Mouse (Mus musculus) MN1 (cell line): Measurements from ENCODE around the gene Il6st.

Experiments used
- DNase-seq: peaks from one replicate; pipeline ENCODE4 v3.0.0-alpha.2; 2016; ENCODE audit warnings: low spot score

Il6st gene

DNA sequence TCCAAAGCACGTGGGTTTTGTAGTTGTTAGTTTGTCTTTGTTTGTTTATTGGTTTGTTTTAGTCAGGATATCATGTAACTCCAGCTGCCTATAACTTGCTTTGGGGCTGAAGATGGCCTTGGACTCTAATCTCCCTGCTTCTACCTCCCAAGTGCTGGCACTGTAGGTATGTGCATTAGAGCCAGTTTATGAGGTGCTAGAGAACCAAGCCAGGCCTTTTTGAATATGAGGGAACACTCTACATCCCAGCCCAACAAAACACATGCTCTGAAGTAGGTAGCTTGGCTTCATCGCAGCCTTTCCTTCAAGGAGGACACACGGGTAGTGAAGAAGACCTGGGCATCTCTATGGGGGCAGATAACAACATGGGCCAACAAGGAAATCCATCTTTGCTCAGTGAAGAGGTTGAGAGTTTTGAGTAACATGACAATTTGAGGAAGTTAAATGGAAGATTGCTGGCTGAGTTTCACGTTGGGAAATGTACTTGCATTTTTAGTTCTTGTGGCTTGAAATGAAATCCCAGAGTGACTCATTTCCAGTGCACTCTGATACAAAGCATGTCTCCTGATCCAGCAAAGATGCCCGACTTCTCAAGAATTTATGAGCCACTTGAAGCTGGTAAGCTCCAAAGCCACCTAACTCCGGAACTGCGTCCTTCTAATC lies 20.9 kb upstream of the Il6st start:
- no peak for DNase-seq

DNA sequence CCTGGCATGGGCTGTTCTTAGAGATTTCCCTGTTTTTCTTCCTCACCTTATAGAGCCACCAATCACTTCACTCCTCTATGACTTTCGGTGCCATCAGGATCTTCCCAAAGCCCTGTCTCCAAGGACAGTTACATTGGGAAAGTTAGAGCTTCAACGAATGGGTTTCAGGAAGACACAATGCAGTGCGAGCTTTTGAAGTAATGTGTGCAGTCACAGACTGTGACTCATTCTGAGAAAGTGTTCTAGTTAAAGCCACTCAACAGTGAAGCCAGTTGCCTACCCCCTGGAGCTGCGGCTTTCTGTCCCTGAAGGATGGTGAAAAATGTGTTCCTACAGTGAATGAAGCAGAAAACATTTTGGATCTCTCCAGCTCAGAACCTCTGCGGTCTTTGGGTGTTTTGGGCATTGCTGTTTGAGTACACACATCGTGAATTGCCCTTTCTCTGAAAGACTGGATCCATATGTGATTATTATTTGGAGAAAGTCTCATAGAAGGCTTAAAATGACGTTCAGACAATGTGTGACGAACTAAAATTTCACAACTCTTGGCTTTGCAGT lies 16.7 kb upstream of the Il6st start:
- DNase-seq = no peak

DNA sequence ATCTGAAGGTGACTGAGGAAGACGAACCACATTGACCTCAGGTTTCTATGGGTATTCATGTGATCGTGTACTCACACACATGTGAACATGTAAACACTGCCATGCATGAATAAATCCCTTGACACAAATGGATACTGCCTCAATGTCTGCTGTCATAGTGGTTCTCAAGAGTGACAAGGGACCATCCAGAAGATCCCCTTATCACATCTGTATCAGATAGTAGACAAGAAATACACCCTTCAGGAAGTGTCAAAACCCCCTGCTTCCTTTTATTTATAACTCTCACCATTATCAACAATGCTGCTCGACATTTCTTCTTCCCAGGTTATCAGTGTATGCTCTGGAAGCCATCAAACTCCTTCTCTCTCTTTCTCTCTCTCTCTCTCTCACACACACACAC lies 13.7 kb upstream of the Il6st start:
- no peak for DNase-seq

DNA sequence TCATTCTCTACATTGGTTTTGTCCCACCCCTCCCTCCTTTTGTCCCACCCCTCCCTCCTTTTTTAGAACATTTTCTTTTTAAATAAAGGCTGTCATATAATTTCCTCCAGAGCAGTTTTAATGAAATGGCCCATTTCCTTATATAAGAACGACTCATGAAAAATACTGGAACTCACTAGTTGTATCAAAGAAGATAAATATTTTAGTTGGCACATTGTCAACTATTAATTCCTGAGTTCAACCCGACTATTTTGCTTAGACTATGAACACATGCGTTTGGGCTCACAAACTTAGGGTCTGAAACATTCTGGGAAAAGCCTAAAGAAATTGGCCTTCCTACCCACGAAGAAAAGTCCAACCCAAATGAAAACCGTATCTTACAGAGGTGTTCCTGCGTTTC lies 6.5 kb upstream of the Il6st start:
- DNase-seq = no peak

DNA sequence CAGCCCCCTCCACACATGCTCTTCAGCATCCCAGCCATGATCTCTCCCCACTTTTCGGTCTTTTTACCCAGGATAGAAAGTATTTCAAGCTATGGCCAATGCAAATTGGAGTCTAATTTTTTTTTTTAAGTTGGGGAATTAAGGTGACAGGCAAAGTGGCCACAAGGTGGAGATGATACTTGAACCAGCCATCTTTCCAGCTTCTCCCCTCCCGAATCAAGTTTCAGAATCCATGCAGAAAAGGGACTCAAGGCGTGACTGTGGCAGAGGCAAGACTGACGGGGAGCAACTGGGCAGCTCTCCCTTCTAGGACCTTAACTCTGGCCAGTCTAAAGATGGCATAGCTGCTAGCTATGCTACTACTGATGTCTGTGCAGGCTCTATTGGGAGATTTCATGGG lies 5.9 kb upstream of the Il6st start:
- no peak for DNase-seq

DNA sequence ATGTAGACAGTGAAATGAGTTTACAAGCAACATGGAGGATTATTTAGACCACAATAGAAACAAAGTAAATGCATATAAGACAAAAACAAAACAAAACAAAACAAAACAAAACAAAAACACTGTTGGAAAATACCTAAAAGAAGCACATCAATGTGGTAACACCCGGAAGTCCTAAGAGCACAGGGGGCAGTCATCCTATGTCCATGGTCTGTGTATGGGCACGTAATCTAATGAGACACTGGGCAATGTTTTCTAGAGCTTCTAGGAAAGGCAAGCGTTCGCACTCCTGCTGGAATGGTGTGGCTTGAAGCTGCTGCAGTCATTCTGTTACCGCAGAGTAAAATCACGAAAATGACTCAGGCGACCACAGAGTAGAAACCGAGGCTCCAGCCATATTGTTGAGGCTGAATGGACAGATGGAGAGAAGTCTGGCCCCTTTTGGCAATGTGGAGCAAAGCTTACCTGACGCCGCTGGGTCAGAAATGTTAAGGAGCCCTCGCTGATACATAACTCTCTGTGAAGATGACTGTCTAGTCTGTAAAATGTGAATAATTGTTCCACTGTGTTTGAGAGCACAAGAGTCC lies 5.3 kb upstream of the Il6st start:
- DNase-seq = no peak

DNA sequence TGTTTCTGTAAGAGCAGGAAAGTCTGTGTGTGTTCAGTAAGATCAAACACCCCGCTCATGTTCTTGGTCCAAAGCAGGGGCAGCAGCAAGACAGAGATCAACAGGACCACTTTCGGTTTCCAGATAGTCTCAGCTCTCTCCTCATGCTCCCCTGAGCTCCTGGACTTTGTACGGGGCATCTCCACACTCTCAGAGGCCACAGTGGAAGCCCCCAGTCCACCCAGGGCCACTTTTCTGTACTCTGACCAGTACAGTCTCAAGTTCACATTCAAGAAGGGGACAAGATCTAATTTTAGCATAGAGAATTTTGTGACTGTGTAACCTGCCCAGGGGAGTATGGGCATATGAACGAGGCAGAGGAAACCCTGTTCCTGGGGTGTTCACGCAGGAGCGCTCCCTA lies 3.9 kb upstream of the Il6st start:
- no peak for DNase-seq

DNA sequence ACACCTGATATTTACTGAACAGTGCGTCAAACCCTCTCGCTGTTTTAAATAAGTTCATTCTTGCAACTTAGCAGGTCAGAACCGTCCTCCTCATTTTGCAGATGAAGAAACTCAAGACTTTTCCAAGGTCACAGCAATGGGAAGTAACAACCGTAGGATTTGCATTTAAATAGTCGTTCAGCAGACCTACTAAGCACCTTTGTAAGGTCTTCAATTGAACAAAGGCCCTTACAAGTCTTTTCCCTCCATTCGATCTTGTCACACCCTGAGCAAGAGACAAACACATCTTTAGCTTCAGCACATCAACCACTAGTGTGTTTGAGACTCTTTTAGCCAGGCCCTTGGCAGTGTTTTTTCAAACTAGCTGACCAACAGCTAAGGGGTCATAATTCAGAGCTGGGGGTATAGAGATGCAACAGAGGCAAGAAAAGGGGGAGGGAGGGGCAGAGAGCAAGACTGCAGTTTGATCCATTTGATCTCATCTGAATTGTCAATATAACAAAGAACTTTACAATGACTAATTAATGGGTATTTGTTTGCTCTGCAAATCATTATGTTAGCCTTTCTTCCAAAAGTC lies 1.4 kb upstream of the Il6st start:
- no peak for DNase-seq

DNA sequence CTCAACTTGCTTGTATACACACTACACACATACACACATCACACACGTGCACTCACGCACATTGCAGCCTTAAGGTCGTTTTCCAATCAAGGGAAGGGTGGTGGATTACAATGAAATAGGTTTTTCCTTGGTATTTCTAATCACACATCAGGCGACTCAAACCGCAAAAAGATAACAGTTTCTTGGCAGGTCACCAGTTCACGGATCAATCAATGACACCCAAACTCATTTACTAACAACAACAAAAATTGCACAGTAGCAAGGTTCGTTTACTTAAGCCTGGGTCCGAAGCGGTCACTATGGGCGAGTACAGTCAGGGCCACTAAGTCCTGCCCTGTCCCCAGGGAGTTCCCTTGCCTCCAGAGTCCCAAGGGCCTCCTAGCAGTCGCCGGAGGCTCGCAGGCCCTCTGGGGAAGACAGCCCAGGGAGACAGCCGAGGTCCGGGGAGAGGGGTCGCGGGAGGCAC lies 500 bp upstream of the Il6st start:
- peak; percentile 84 for DNase-seq

DNA sequence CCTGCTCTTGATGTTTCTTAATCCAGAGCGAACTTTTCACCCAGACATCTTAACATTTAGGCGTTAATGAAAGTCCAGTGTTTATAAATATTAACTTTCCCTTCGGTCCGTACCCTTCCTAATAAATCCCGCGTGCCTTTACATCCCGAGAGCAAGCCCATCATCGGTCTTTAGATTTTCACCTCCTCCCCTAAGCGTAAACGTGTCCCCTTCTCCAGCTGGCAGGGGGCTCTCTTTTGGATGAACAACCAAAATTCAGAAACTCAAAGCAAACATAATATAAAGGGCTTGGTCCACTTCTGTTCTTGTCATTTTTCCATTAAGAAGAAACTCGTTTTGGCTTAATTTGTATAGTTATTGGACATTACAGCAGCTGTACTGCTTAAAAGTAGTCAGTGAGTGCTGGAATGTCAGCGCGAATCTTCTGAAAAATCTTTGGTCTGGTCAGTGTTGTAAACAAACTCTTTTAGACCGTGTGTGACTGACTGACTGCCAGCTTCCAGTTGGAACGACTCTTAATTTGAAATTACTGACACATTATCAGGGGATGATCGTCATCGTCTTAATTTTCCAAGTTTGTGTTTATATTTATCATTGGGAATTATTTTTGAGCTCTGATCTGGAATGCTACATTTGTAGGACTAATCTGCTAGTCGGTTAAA lies 887 bp downstream of the Il6st start:
- DNase-seq = peak; percentile 20

DNA sequence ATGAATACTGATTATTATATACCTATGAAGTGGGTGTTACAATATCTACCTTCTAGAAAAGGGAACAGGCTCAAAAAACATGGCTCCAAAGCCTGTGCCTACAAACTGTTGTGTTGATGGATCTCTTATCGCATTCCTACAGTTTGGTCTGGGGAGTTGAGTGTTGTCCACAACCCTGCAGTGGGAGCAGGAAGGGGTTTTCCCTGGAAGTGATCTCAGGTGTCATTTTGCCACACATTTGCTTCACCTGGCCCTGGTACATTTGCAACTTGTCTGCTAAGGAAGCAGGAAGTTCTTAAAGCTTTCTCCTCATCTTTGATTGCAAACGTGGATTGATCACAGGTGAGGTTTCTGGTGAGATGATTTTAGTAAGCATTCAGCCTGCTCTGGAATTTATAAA lies 1.7 kb downstream of the Il6st start:
- no peak for DNase-seq

DNA sequence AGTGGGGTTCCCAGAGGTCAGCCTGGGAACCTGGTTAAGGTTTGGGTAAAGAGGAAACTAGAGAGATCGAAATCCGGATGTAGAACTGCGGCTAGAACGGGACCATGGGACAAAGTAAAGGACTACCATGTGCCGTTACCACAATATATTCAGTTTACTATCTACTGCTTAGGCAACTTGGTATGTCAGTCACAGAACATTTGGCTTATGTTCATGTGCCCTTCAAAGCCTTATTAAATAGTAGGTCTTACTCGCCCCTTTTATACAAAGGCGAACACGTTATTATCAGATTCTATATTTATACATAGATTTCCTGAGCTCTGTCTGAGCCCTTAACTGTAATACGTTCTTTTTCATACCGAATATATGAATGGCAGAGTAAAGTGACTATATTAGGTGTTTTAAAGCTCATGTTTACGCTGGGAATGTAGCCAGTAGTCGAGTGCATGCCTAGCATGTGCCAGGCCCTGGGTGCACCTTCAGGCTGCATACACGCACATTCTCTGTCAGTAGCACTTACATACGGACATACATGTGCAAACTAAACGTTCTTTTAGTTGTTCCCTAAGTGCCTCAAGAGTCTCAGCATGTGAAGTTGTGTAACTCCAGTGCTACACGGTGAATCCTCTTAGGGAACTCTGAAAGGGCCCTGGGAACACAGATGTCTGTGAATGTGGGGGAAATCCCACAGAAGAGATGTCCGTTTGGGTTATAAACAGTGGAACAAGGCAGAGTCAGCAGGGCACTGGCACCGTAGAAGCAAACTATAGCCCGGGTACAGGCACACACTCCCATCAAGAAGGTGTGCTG lies 2.5 kb downstream of the Il6st start:
- DNase-seq = no peak

DNA sequence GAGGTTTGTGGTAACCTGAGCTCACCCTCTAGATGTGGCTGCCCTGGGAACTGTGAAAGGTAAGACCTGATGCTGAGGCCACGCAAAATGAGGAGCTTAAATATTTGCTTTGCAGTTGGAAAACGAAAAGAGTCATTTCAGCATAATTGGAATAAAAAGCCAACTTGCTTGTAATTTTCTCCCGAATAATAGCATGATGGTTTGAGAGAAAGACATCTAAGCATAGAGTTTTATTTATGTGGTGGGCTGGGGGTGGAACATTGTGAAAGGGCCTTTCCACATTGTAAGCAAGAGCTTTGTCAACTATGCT lies 3.0 kb downstream of the Il6st start:
- DNase-seq = no peak

DNA sequence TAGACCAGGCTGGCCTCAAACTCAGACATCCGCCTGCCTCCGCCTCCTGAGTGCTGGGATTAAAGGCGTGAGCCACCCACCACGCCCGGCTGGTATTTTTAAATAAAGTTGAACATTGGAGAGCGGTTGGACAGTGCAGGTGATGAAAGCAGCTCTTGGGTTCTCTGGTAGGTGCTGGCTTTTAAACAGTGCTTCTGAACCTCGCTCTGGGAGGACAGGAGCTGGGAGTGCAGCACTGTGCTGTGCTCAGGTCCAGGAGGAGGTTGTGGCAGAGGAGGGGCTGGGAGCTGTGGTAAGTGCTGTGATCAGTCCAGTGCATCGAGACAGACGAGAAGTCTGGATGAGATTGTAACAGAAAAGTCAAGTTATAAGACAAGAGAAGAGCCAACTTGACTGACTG lies 3.5 kb downstream of the Il6st start:
- no peak for DNase-seq

DNA sequence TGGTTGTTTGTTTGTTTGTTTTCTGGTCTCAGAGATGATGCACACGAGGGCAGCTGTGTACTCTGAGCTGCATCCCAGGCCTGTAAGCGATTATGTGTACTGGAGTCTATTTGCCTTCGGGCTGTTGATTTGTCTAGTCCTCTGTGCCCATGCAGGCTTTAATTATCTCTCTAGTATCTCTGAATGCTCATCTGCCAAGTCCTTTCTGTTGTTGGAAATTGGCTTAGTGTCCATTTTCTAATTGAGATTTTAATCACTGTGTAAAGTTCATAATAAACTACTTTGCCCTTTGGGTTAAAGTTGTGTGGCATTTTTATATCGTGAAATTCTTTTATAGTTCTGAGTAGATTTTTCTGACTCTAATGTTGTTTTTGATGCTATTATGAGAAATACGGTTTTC lies 5.6 kb downstream of the Il6st start:
- no peak for DNase-seq

DNA sequence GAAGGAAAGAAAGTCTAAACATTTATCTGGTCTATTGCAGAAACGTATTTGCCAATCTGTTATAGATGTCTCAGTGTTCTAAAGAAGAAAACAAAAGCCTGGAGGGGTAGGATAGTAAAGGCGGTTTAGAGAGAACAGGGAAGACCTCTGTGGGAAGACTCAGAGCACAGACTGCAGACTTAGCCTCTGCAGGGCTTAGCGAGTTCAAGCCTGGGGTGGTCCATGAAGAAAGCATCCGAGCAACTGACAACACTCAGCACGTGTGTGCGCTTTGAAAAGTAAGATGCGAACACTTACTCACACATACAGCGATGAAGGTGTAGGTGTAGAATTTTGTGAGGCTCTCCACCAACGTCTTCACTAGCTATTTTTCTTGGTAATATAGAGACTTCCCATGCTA lies 7.3 kb downstream of the Il6st start:
- no peak for DNase-seq

DNA sequence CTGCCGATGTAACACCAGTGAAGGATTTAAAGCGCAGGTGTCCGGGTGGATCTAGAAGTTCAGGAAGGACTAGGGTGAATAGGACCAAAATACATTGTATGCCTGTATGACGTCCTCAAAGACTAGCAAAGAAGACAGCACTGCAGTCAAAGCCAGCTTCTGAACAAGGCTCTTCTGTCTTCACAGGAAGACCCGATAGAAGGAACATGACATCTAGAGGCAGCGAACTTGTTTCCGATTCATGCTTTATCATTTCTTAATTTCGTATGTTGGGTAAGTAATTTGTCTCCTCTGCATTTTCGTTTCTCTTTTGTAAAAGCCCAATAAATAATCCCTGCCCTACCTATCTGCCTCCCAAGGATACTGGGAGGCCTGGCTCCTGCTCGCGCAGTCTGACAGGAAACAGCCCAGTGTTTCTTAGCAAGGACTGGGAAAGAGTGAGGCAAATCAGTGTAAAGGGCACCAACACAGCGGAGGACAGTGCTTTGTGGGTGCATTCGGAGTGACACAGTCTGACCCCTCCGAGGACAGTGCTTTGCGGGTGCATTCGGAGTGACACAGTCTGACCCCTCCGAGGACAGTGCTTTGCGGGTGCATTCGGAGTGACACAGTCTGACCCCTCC lies 8.6 kb downstream of the Il6st start:
- DNase-seq = no peak

DNA sequence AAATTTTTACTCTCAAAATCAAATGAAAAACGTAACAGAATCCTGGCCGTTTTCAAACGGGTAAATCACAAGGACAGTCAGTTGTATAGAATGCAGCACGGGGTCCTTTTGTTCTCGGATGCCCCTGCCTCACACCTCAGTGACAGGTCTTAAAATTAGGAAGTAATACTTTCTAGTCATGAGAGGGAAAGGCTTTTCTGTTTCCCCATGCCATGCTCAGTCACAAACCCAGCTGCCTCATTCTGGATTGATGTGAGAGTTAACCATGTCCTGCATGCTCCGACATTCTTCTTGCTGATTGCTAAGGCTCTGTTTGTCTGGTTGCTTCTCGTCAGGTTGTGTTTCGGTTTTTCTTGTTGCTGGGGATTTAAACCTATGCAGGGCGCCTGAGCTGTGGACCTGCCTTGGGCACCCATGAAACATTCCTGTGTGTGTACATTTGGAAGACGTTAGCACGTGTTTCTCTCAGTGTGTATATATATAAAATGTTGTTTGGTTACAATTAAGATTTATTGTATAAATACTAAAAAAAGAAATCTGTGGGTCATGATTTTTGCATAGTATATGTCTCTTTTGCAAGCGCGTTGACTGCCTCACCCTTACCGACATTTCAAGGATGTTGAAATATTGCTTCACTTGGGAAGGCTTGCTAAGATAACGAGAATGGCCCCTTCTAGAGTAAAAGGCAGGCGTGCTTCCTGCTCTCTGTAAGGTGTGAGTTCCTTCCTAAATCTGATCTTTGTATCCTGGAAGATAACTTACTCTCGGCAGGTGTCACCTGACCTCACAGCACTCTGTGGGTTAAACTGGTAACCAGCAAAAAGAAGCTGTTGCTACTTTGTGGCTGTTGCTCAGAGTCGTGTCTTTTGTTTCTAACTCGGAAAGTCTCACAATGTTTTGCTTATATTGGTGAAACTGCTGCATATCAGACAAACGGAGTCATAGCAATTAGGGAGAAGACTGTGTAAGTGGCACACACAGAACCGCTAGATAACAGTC lies 10.2 kb downstream of the Il6st start:
- DNase-seq = no peak

DNA sequence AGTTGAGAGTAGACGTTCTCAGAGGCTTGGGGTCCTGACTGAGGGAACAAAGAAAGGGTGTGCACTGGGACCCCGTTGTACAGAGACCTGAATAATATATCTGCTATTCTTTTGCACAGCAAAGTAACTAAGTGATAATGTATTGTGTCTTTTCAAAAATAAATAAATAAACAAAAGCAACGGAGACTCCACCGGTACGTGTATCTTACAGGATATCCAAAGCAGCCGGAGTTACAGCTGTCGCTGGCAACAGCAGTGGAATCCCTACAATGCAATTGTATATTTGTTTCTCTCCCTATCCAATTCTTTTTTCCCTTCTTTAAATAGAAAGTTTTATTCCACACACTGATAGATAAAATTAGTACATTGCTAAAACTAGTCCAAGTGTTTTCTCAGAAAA lies 15.2 kb downstream of the Il6st start:
- DNase-seq = no peak

DNA sequence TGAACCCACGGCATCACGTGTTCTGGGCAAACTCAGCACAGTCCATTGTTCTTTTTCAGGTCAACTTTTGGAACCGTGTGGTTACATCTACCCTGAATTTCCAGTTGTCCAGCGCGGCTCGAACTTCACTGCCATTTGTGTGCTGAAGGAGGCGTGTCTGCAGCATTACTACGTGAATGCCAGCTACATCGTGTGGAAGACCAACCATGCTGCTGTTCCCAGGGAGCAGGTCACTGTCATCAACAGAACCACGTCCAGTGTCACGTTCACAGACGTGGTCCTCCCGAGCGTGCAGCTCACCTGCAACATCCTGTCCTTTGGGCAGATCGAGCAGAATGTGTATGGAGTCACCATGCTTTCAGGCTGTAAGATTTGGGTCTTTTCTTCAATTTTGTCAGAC lies 16.1 kb downstream of the Il6st start:
- no peak for DNase-seq

DNA sequence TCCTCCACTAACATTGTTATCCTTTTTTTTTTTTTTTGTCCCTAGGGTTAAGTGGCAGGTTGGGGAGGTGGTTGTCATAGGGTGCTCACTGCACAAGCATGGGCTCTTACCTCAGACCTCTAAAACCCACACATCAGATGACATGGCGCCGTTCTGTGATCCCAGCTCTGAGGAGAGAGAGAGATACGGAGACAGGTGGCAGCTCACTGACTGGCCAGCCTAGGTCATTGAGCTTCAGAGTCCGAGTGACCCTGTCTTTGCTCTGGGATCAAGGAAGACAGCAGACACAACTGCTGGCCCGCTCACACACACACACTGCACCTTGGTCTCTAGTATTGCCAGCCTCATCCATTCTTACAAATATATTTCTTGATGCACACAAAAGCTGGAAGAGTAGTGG lies 18.7 kb downstream of the Il6st start:
- no peak for DNase-seq
